Mouse (Mus musculus) R1 (cell line): ENCODE results near the gene Arhgap27.

ENCODE experiments used
- DNase-seq: peaks from one replicate; pipeline ENCODE4 v3.0.0-alpha.2; 2018; ENCODE audit warnings: low read depth, low spot score

The Arhgap27 gene

GRCm38 (mm10) chr11:103381505-103381904 is 18.0 kb upstream of the Arhgap27 start:
- no peak for DNase-seq

DNA sequence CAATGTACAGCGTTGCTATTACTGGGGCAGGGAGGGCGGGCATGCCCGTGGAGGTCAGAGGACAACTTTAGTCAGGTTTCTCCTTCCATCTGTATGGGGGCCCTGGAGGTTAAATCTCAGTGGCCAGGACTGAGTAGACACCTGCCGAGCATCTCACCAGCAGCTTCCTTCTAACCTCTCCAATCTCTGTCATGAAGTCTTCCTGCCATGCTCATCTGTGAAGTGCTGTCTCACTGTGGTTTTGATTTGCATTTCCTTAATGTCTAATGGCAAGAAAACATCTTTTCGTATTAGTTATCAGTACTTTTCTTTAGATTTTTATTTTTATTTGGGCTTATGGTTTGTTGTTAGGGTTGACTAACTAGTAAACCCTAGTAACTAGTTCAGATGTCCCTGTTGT is 17.0 kb upstream of the Arhgap27 start:
- no peak for DNase-seq

- DNase-seq: no peak
These were observed 14.8 kb upstream of the Arhgap27 start for GRCm38 (mm10) chr11:103378341-103378740.

GRCm38 (mm10) chr11:103375772-103376171 is 12.3 kb upstream of the Arhgap27 start:
- no peak for DNase-seq

DNA sequence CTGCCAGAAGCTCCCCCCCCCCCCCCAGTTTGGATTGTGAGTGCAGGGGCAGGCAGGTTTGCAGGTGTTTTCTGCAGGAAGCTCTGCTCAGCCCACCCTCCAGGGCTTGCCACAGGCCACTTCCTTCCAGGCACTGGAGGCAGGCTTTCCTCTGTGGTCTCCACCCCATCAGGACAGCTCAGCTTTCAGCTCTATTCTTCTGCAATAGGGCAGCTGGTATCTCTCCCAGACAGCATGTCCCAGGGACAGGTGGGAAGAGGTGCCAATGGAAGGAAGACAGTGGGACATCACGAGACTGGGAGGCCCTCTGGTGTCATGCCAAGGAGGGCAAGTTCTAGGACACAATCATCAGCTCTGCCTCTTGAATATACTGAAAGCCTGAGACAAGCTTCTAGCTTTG is 11.8 kb upstream of the Arhgap27 start:
- DNase-seq: no peak

- no peak for DNase-seq
These were observed 10.4 kb upstream of the Arhgap27 start for GRCm38 (mm10) chr11:103373922-103374321.

GRCm38 (mm10) chr11:103372561-103372960 is 9.1 kb upstream of the Arhgap27 start:
- no peak for DNase-seq

DNA sequence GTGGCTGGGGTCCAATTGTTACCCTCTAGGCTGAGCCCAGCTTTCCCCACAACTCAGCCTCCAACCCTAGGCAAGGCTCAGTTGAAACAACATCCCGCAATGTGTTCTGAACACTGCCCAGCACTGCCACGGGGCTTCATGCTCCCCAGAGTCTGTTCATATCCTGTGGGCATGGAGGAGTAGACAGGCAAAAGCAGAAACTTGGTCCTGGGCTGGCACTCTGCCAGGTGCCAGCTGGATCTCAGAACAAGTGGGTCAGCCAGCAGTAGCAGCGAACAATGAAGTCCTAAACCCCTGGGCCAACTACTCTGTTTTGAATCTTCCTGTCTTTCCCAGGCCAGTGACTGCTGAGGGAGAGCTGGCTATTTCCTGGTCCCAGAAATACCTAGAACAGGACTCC is 8.6 kb upstream of the Arhgap27 start:
- no peak for DNase-seq

- no peak for DNase-seq
These were observed 7.7 kb upstream of the Arhgap27 start for GRCm38 (mm10) chr11:103371222-103371539.

GRCm38 (mm10) chr11:103370397-103371221 is 7.1 kb upstream of the Arhgap27 start:
- DNase-seq: no peak

- no peak for DNase-seq
These were observed 2.0 kb upstream of the Arhgap27 start for GRCm38 (mm10) chr11:103365530-103365929.

DNA sequence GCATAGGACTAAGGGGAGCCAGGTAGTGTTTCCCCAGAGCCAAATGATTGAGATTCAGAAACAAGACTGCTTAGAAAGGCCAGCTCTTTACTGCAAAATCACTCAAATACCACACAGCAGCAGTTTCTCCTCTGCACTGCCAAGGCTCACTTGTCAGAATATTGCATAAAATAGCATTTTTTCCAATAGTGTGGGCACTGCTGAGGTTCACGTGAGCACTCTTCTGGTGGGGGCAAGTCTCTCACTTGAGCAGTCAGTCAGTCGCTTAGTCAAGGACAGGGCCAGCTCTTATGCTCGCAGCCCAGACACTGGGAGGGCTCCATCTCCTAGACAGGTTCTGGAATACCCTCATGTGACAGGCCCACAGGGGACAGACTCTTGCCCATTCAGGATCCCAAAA is 1.5 kb upstream of the Arhgap27 start:
- no peak for DNase-seq

DNA sequence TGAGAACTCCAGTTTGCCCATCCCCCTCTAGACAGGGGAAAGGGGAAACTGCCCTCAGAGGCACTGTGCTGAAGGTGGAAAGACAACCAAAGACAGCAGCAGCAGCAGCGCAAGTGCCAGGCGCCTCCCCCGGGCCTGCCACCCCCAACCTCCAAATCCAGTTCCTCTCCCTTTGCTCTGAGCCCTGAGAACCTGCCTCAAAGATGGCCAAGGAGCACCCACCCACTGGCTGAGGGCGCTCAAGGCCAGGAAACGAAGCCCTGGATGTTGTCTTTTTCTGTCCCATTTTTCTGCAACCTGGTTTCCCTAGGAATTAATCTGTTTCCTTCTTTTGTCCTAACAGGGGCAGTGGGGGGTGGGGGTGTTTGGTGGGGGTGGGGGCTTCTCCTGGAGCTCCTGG is 843 bp upstream of the Arhgap27 start:
- DNase-seq: no peak

- peak; percentile 66 for DNase-seq
These were observed 841 bp downstream of the Arhgap27 start for GRCm38 (mm10) chr11:103362521-103363181.

- DNase-seq: peak; percentile 96
These were observed 1.4 kb downstream of the Arhgap27 start for GRCm38 (mm10) chr11:103362054-103362432.

- DNase-seq: peak; percentile 92
These were observed 2.0 kb downstream of the Arhgap27 start for GRCm38 (mm10) chr11:103361396-103362053.

- peak; percentile 41 for DNase-seq
These were observed 2.8 kb downstream of the Arhgap27 start for GRCm38 (mm10) chr11:103360661-103361081.

DNA sequence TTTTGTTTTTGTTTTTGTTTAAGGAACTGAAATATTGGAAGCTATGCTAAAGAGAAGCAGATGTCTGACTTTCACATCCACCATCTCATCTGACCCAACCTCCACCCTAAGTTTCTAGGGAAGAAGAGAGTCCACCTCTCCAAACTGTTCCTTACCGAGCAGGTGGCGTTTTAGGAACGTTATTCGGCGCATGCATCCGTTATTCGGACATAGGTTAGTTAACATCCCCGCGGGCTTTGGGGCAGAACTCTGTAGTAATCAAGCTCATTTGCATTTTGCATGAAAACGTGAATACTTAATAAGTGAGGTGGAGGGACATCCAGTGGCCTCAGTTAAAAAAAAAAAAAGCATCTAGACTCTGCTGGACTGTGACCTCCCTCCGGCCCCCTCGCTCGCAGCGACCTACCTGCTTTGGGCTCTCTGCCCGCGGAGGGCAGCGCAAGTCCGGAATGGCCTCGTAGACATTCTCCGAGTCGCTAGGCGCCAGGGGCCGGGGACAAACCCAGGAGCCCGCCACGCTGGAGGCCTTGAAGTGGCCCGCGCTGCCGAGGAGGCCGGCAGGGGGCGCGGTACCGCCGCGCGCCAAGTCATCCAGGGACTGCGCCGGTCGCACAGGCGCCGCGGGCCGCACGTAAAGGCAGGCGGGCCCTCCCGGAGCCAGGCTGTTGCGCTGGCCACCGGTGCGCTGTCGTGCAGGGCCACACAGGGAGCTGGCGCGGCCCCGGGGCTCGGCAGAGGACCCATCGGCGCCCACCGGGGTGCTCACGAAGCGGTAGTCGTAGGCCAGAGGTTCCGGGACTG is 3.5 kb downstream of the Arhgap27 start:
- DNase-seq: peak; percentile 82

DNA sequence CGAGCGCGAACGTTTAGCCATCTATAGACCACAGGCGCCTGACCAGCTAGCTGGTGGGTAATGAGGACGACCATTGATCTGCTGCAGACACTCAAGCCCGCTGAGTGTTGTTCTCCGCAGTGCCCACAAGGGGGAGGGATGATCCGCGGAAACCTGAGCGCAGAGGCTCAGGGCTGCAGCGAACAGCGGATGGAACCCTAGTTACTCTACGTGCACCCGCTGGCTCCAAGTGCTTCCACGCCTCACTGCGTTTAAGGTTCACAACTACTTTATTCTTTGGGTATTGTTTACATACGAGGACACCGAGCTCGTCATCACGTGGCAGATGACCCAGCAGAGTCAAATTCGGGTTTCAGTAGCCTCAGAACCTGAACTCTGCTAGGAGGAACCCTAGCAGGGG is 4.4 kb downstream of the Arhgap27 start:
- peak; percentile 92 for DNase-seq

- DNase-seq: no peak
These were observed 5.2 kb downstream of the Arhgap27 start for GRCm38 (mm10) chr11:103358316-103358715.

DNA sequence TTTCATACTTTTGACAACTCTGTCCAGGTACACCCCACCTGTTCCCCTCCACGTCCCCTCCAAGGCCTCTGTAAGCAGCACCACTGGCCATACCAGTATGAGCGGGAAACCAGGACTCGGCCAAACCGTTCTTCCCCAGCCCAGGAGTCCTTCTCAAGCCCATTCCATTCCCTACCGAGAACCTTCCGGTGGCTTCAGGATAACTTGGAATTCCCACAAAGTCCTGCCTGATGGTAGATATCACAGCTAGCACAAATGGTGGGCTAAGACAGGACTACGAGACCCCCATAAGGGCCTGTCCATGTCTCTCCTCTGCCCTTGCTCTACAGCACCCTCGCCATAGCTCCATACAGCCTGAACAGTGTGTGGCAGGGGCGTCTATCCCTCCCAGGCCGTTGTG is 5.8 kb downstream of the Arhgap27 start:
- no peak for DNase-seq
